Mouse (Mus musculus) stomach, postnatal 0 days (tissue): Measurements from ENCODE around the gene Kank1.

ENCODE experiments used
- CTCF ChIP-seq: IDR thresholded peaks from 2 replicates; pipeline ENCODE4 v1.5.1; 2016; ENCODE audit warnings: antibody characterized with exemption, low read depth, mild to moderate bottlenecking, moderate library complexity
- EP300 ChIP-seq: optimal IDR thresholded peaks from 2 replicates; pipeline ENCODE3; 2016; ENCODE audit warnings: antibody characterized with exemption

DNA sequence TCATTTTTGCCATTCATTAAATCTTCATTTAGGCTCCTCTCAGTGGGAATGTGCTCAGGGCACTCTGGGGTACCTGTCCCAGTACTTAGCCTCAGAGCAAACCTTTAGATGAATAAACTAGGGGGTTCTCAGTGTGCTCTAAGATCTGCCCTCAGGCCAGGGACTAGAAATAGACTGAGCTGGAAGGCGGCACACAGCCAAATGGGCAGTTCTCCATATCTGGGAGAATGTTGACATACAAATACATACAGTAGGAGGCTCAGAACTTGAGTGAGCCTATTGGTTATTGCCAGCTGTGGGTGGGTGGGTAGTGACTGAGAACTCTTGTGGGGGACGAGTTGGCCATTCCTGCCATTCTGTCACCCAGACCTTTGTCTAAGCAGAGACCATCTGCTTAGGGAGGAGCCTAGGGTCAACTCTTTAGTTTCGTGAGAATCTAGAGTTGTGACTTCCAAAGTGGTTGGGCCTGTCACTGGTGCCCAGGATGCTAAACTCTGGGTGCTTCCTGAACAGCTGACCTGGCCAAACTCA is 14.9 kb downstream of the Kank1 start:
- no peak for TF ChIP-seq CTCF
- no peak for TF ChIP-seq EP300
